Mouse (Mus musculus): ENCODE results near the gene Lyrm4. TPM values are rescaled to one million over a fixed set of nuclear protein-coding genes. Genes with fewer than 3 reads are reported as not detected.

Lyrm4 gene
- total RNA-seq (2021) = 1 to 10 TPM; 4.8 to 5.1 TPM
- long read RNA-seq, experiment 1, transcript Lyrm4-201 (3 exons, 2,086 nt) = major isoform, 5 of 62 reads
- long read RNA-seq, experiment 1, partial matches to known transcripts = 0 of 62 reads
- long read RNA-seq, experiment 1, other reads (novel, unspliced or antisense) = 57 of 62 reads
- long read RNA-seq, experiment 2, transcript Lyrm4-201 (3 exons, 2,086 nt) = major isoform, 16 of 82 reads
- long read RNA-seq, experiment 2, partial matches to known transcripts = 0 of 82 reads
- long read RNA-seq, experiment 2, other reads (novel, unspliced or antisense) = 66 of 82 reads

GRCm38 (mm10) chr13:36117143-36118014 is at the start of gene Lyrm4, which contains the start of gene Fars2:
Lyrm4 (minus strand) TSS chr13:36117526.
Fars2 (plus strand) TSS chr13:36117412.
- intact Hi-C loops (cut with DNase I) = no loop called here
- peak; percentile 96 for DNase-seq

GRCm38 (mm10) chr13:36163898-36164297 is 46.6 kb upstream of the Lyrm4 start:
- intact Hi-C loops (cut with DNase I) = no loop called here

GRCm38 (mm10) chr13:36163411-36163810 is 46.1 kb upstream of the Lyrm4 start:
- DNase-seq = no peak
- intact Hi-C loops (cut with DNase I) = no loop called here

More at GRCm38 (mm10) chr13:36163898-36164297, 46.6 kb upstream of the Lyrm4 start:
- DNase-seq = no peak

GRCm38 (mm10) chr13:36156340-36156931 is 39.1 kb upstream of the Lyrm4 start:
- no peak for DNase-seq
- intact Hi-C loops (cut with DNase I) = no loop called here

GRCm38 (mm10) chr13:36152728-36153498 is 35.6 kb upstream of the Lyrm4 start:
- intact Hi-C loops (cut with DNase I) = no loop called here
- no peak for DNase-seq

GRCm38 (mm10) chr13:36150272-36150671 is 32.9 kb upstream of the Lyrm4 start:
- intact Hi-C loops (cut with DNase I) = no loop called here
- no peak for DNase-seq

- intact Hi-C loops (cut with DNase I) = no loop called here
- DNase-seq = no peak
These were observed 32.0 kb upstream of the Lyrm4 start for GRCm38 (mm10) chr13:36149175-36149939.

- intact Hi-C loops (cut with DNase I) = no loop called here
- no peak for DNase-seq
These were observed 28.3 kb upstream of the Lyrm4 start for GRCm38 (mm10) chr13:36145601-36146000.

GRCm38 (mm10) chr13:36140247-36141016 is 23.1 kb upstream of the Lyrm4 start:
- intact Hi-C loops (cut with DNase I) = no loop called here
- DNase-seq = no peak

- intact Hi-C loops (cut with DNase I) = no loop called here
- no peak for DNase-seq
These were observed 22.4 kb upstream of the Lyrm4 start for GRCm38 (mm10) chr13:36139703-36140102.

- no peak for DNase-seq
- intact Hi-C loops (cut with DNase I) = no loop called here
These were observed 14.8 kb upstream of the Lyrm4 start for GRCm38 (mm10) chr13:36131992-36132649.

GRCm38 (mm10) chr13:36131401-36131800 is 14.1 kb upstream of the Lyrm4 start:
- intact Hi-C loops (cut with DNase I) = no loop called here
- DNase-seq = no peak

- no peak for DNase-seq
- intact Hi-C loops (cut with DNase I) = no loop called here
These were observed 12.2 kb upstream of the Lyrm4 start for GRCm38 (mm10) chr13:36129360-36130054.

- DNase-seq = no peak
- intact Hi-C loops (cut with DNase I) = no loop called here
These were observed 3.3 kb upstream of the Lyrm4 start for GRCm38 (mm10) chr13:36120606-36121005.

- intact Hi-C loops (cut with DNase I) = no loop called here
- no peak for DNase-seq
These were observed 2.4 kb upstream of the Lyrm4 start for GRCm38 (mm10) chr13:36119684-36120083.

GRCm38 (mm10) chr13:36116520-36117142 is 695 bp downstream of the Lyrm4 start:
- intact Hi-C loops (cut with DNase I) = no loop called here
- DNase-seq = peak in 1 of 2 experiments; percentile 26

GRCm38 (mm10) chr13:36113181-36113580 is 4.1 kb downstream of the Lyrm4 start:
- DNase-seq = no peak
- intact Hi-C loops (cut with DNase I) = no loop called here
